Mouse (Mus musculus) CH12.LX (cell line): Measurements from ENCODE around the gene Pold3. TPM values are rescaled to one million over a fixed set of nuclear protein-coding genes. Genes with fewer than 3 reads are reported as not detected.

Experiments used
- DNase-seq: peaks from one replicate; pipeline ENCODE4 v3.0.0-alpha.2; 2013; ENCODE audit errors: extremely low read depth
- H3K27ac ChIP-seq: 2 replicates; pipeline ENCODE4 v1.5.1; 2012; ENCODE audit warnings: low read depth, mild to moderate bottlenecking, control low read depth, moderate library complexity; ENCODE audit not compliant: insufficient read depth
- H3K27me3 ChIP-seq: replicated peaks from 2 replicates; pipeline ENCODE3; 2012; ENCODE audit warnings: inconsistent platforms
- H3K36me3 ChIP-seq, 2 experiments: replicated peaks in 1 of 2; 2 replicates each; pipeline versions ENCODE3 to v1.6.1; 2012; ENCODE audit warnings: inconsistent platforms in 1 of 2, low read length in 1 of 2, mild to moderate bottlenecking in 1 of 2, mixed read lengths in 1 of 2, moderate library complexity in 1 of 2; ENCODE audit not compliant: control insufficient read depth in 1 of 2, insufficient read depth in 1 of 2
- H3K4me1 ChIP-seq, 2 experiments: 2 replicates each; pipeline ENCODE4 v1.6.1; 2012; ENCODE audit warnings: inconsistent platforms in 1 of 2, moderate library complexity in 1 of 2; ENCODE audit not compliant: insufficient read depth in 2 of 2, control insufficient read depth in 1 of 2
- H3K4me2 ChIP-seq: 2 replicates; pipeline ENCODE4 v1.6.1; 2012; ENCODE audit warnings: low read depth, mild to moderate bottlenecking, control low read depth; ENCODE audit not compliant: poor library complexity, insufficient read depth, severe bottlenecking
- H3K4me3 ChIP-seq, 3 experiments: fragments of 150-350 bp in 1 of 3; sonication (generic) in 1 of 3; replicated peaks in 1 of 3; 2 replicates each; pipeline versions ENCODE3 to v1.5.1; 2011 to 2012; ENCODE audit warnings: low read depth in 2 of 3, low read length in 2 of 3, mild to moderate bottlenecking in 2 of 3, moderate library complexity in 2 of 3, control low read depth in 1 of 3, improper control_type of control experiment in 1 of 3, inconsistent platforms in 1 of 3, mixed read lengths in 1 of 3; ENCODE audit not compliant: poor library complexity in 1 of 3
- H3K79me2 ChIP-seq: replicated peaks from 2 replicates; pipeline ENCODE4 v1.6.1; 2012; ENCODE audit warnings: mild to moderate bottlenecking, moderate library complexity; ENCODE audit not compliant: control insufficient read depth, poor library complexity, insufficient read depth, severe bottlenecking; ENCODE audit errors: extremely low read depth
- H3K9ac ChIP-seq: 2 replicates; pipeline ENCODE4 v1.6.1; 2012; ENCODE audit warnings: low read depth, mild to moderate bottlenecking, control low read depth, moderate library complexity; ENCODE audit not compliant: insufficient read depth
- H3K9me3 ChIP-seq: replicated peaks from 2 replicates; pipeline ENCODE3; 2012; ENCODE audit warnings: low read length, inconsistent platforms, mixed read lengths
- EP300 ChIP-seq: IDR thresholded peaks from 2 replicates; pipeline ENCODE4 v1.6.1; 2011; ENCODE audit warnings: low read length, improper control_type of control experiment
- ETS1 ChIP-seq: conservative IDR thresholded peaks from 2 replicates; pipeline ENCODE4 v1.6.1; 2012; ENCODE audit warnings: low read depth, mild to moderate bottlenecking, inconsistent platforms, low read length, improper control_type of control experiment, moderate library complexity
- GABPA ChIP-seq: IDR thresholded peaks from 2 replicates; pipeline ENCODE4 v1.6.1; 2012; ENCODE audit warnings: low read depth, low read length, improper control_type of control experiment, inconsistent platforms; ENCODE audit not compliant: insufficient replicate concordance
- HCFC1 ChIP-seq: IDR thresholded peaks from 2 replicates; pipeline ENCODE4 v1.6.1; 2012; ENCODE audit warnings: low read depth, mild to moderate bottlenecking, inconsistent platforms, low read length, improper control_type of control experiment
- JUN ChIP-seq: IDR thresholded peaks from 2 replicates; pipeline ENCODE4 v1.6.1; 2011; ENCODE audit warnings: low read depth, mild to moderate bottlenecking, low read length, improper control_type of control experiment, moderate library complexity; ENCODE audit not compliant: insufficient read depth
- MAFK ChIP-seq: IDR thresholded peaks from 2 replicates; pipeline ENCODE4 v1.6.1; 2011; ENCODE audit warnings: low read length, improper control_type of control experiment; ENCODE audit not compliant: insufficient replicate concordance
- MAZ ChIP-seq: IDR thresholded peaks from 2 replicates; pipeline ENCODE4 v1.6.1; 2012; ENCODE audit warnings: low read depth, mild to moderate bottlenecking, inconsistent platforms, low read length, improper control_type of control experiment, moderate library complexity
- MEF2A ChIP-seq: IDR thresholded peaks from 2 replicates; pipeline ENCODE4 v1.6.1; 2014; ENCODE audit warnings: low read depth, mild to moderate bottlenecking, inconsistent platforms, low read length, improper control_type of control experiment, borderline replicate concordance
- MYC ChIP-seq: IDR thresholded peaks from 2 replicates; pipeline ENCODE4 v1.6.1; 2011; ENCODE audit warnings: low read depth, mild to moderate bottlenecking, improper control_type of control experiment, low read length
- NELFE ChIP-seq: IDR thresholded peaks from 2 replicates; pipeline ENCODE4 v1.6.1; 2011; ENCODE audit warnings: low read depth, low read length, improper control_type of control experiment
- NRF1 ChIP-seq: IDR thresholded peaks from 2 replicates; pipeline ENCODE4 v1.6.1; 2014; ENCODE audit warnings: low read depth, mild to moderate bottlenecking, inconsistent platforms, low read length, improper control_type of control experiment, moderate library complexity
- POLR2AphosphoS2 ChIP-seq: IDR thresholded peaks from 2 replicates; pipeline ENCODE4 v1.6.1; 2011; ENCODE audit warnings: low read depth, low read length, improper control_type of control experiment
- RAD21 ChIP-seq: IDR thresholded peaks from 2 replicates; pipeline ENCODE4 v1.6.1; 2011; ENCODE audit warnings: low read depth, mild to moderate bottlenecking, low read length, improper control_type of control experiment, moderate library complexity
- USF2 ChIP-seq: conservative IDR thresholded peaks from 2 replicates; pipeline ENCODE4 v1.6.1; 2011; ENCODE audit warnings: low read depth, low read length, improper control_type of control experiment
- ZC3H11A ChIP-seq: IDR thresholded peaks from 2 replicates; pipeline ENCODE4 v1.6.1; 2012; ENCODE audit warnings: low read depth, mild to moderate bottlenecking, inconsistent platforms, low read length, improper control_type of control experiment
- dilution Hi-C: fragments of 300-500 bp; cut with MboI; formaldehyde crosslinking; loops from 2 replicates; pipeline ENCODE4 v1.14.3; 2020; ENCODE audit warnings: low sequenced_read_pairs; ENCODE audit not compliant: extremely low pct_unique_long_range_greater_than_20kb, extremely low pct_ligation_motif_present
- in situ Hi-C: fragments of 300-500 bp; cut with MboI; formaldehyde crosslinking; loops from 3 replicates; pipeline ENCODE4 v1.14.3; 2019; ENCODE audit warnings: low sequenced_read_pairs, low pct_ligation_motif_present, low pct_unique_long_range_greater_than_20kb, mixed read lengths
- polyA plus RNA-seq: library from polyadenylated mRNA; unstranded; fragments of >175 nt; gene quantifications from 2 replicates; pipeline ENCODE4 v1.2.1, GENCODE M21; 2012; ENCODE audit warnings: low read depth; ENCODE audit not compliant: insufficient read length
- total RNA-seq, 2 experiments: library from RNA; depleted of rRNA; stranded (reverse); fragments of 300-350 nt in 1 of 2; fragments of >200 nt in 1 of 2; gene quantifications; 2 replicates each; pipeline ENCODE4 v1.2.3; 2012 to 2014

Pold3 gene
- total and polyA plus RNA-seq, 3 experiments, result 59.5 to 121 (median 88.0) TPM

GRCm38 (mm10) chr7:100170756-100171155 lies 49.4 kb upstream of the Pold3 start:
- peaks cover 0 to 3% of the 10 kb centered on the region in 2 experiments; a peak in 2 of 4 replicates for H3K4me1 ChIP-seq
- no peaks in the 10 kb centered on the region for H3K27me3 ChIP-seq
- no peak overlapping the region for H3K4me3 ChIP-seq
- dilution Hi-C loops, result no loop called here
- in situ Hi-C loops, result no loop called here
- H3K9me3 ChIP-seq, result no peaks in the 10 kb centered on the region
- no peak for DNase-seq
- TF ChIP-seq MAZ, result no peak
- H3K4me2 ChIP-seq, result no peak overlapping the region
- no peaks in the 10 kb centered on the region for H3K36me3 ChIP-seq
- H3K79me2 ChIP-seq, result no peaks in the 10 kb centered on the region
- H3K27ac ChIP-seq, result no peak overlapping the region
- H3K9ac ChIP-seq, result no peak overlapping the region

GRCm38 (mm10) chr7:100168654-100169053 lies 47.3 kb upstream of the Pold3 start:
- H3K4me1 ChIP-seq, result peaks cover 0 to 3% of the 10 kb centered on the region in 2 experiments; a peak in 2 of 4 replicates
- no peak for TF ChIP-seq MYC
- TF ChIP-seq NRF1, result no peak
- TF ChIP-seq ETS1, result no peak
- no peak for TF ChIP-seq EP300
- no peak for TF ChIP-seq GABPA
- TF ChIP-seq POLR2AphosphoS2, result no peak
- TF ChIP-seq JUN, result no peak
- TF ChIP-seq MAZ, result no peak
- no peak for TF ChIP-seq USF2
- no peak for TF ChIP-seq HCFC1
- no peak for TF ChIP-seq MEF2A
- no peak for TF ChIP-seq MAFK
- dilution Hi-C loops, result no loop called here

GRCm38 (mm10) chr7:100163506-100163905 lies 42.1 kb upstream of the Pold3 start:
- dilution Hi-C loops (no loop called here), in situ Hi-C loops (no loop called here)
- DNase-seq, result no peak
- Histone ChIP-seq H3K27me3 (no peaks in the 10 kb centered on the region), H3K4me1 (peaks cover 4 to 7% of the 10 kb centered on the region in 2 experiments), H3K79me2 (no peaks in the 10 kb centered on the region), H3K36me3 (peaks cover 0 to 3% of the 10 kb centered on the region in 2 experiments), H3K9me3 (no peaks in the 10 kb centered on the region), H3K4me2 (no peak overlapping the region), H3K4me3 (no peak overlapping the region), H3K9ac (no peak overlapping the region), H3K27ac (no peak overlapping the region)
- TF ChIP-seq ZC3H11A (no peak), NELFE (no peak), RAD21 (no peak)

More at GRCm38 (mm10) chr7:100168654-100169053, 47.3 kb upstream of the Pold3 start:
- H3K79me2 ChIP-seq, result no peaks in the 10 kb centered on the region
- H3K4me3 ChIP-seq, result no peak overlapping the region
- in situ Hi-C loops, result no loop called here
- H3K36me3 ChIP-seq, result no peaks in the 10 kb centered on the region
- no peaks in the 10 kb centered on the region for H3K27me3 ChIP-seq
- no peak for DNase-seq
- H3K27ac ChIP-seq, result no peak overlapping the region
- no peaks in the 10 kb centered on the region for H3K9me3 ChIP-seq
- H3K9ac ChIP-seq, result no peak overlapping the region
- H3K4me2 ChIP-seq, result no peak overlapping the region
